Mouse (Mus musculus): Measurements from ENCODE around the gene Gm49601. TPM values are rescaled to one million over a fixed set of nuclear protein-coding genes. Genes with fewer than 3 reads are reported as not detected.

Gene Gm49601
- polyA plus RNA-seq, 1 experiment from 2014 or later, result 1.1 TPM

DNA sequence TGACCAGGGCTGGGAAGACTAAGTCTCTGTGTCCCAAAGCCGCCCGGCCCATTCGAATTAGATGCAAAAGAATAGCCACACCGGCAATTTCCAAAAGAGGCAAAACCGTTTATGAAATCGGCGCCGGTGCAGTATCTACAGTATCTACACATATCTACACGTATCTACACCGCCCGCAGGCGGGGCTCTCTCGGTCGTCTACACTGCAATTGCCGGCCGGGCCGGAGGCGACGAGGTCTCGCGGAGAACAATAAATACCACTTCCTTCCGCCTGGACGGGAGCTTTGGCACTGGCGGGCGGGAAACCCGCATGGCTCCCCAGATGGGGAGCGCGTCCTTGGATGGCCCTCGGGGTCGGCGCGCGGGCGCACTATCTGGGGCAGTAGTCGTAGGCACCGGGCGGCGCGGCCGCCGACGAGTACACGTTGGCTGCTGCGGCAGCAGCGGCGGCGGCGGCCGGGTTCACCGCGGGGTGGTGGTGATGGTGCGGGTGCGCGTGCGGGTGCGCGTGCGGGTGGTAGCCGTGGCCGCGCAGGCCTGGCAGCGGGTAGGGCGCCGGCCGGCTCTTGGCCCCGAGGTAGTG is 44.5 kb downstream of the Gm49601 start:
- peak overlapping the region; percentile 52 for H3K9ac ChIP-seq (replicated peaks; ENCODE audit: low read length)
- ATAC-seq (replicated peaks; ENCODE audit: insufficient number of reproducible peaks, low FRiP score, low TSS enrichment, low read depth), result no peak
- H3K27me3 ChIP-seq (ENCODE audit: control insufficient read depth, insufficient read depth, low read length), result peaks cover 77% of the 10 kb centered on the region
- WGBS, result 1% methylated on average over 53 of the region's 66 CpGs
- H3K4me2 ChIP-seq (ENCODE audit: low read depth, low read length), result peak overlapping the region; percentile 56
- no peaks in the 10 kb centered on the region for H3K36me3 ChIP-seq (replicated peaks; ENCODE audit: control insufficient read depth, insufficient read depth, low read depth, low read length)
- peak; percentile 42 for DNase-seq (ENCODE audit: low spot score)
- H3K4me3 ChIP-seq (ENCODE audit: low read depth, low read length), result peak overlapping the region; percentile 30
- no peaks in the 10 kb centered on the region for H3K9me3 ChIP-seq (replicated peaks; ENCODE audit: control insufficient read depth, low read length)
- H3K27ac ChIP-seq (replicated peaks; ENCODE audit: low read depth, low read length), result no peak overlapping the region; the same call in 1 of the 2 replicates
- peaks cover 17% of the 10 kb centered on the region for H3K4me1 ChIP-seq (ENCODE audit: control insufficient read depth, insufficient read depth, low read length)

DNA sequence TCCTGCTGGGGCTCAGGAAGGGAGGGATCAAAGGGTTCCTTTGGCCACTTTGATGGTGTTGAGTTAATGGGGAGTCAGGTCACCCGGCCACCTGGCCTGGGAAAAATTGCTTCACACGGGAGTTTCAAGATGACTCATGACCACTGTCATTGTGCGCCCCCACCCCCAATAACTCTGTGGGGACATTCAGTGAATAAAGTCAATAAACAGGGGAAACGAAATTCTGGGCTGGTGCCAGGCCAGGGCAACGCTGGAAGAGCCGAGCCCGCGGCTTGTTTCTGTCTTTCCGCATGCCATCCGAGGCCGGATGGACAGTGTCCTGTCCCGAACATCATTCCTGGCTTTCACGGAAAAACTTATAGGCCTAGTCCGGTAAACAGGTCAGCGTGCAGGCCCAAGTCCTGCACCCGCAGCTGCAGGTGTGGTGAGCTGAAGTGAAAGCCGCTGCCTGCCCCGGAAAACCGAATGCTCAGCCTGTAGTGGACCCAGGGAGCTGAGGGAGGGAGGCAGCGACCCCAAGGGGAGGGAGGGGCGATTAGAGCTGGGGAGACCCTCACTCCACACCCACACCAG is 45.1 kb downstream of the Gm49601 start:
- WGBS, result 2% methylated on average over 21 of the region's 21 CpGs
- H3K27me3 ChIP-seq (ENCODE audit: control insufficient read depth, insufficient read depth, low read length), result peaks cover 71% of the 10 kb centered on the region
- no peaks in the 10 kb centered on the region for H3K9me3 ChIP-seq (replicated peaks; ENCODE audit: control insufficient read depth, low read length)
- peak overlapping the region; percentile 30 for H3K4me3 ChIP-seq (ENCODE audit: low read depth, low read length)
- peak overlapping the region; percentile 56 for H3K4me2 ChIP-seq (ENCODE audit: low read depth, low read length)
- DNase-seq (ENCODE audit: low spot score) (no peak), ATAC-seq (replicated peaks; ENCODE audit: insufficient number of reproducible peaks, low FRiP score, low TSS enrichment, low read depth) (no peak)
- H3K27ac ChIP-seq (replicated peaks; ENCODE audit: low read depth, low read length), result no peak overlapping the region
- H3K9ac ChIP-seq (replicated peaks; ENCODE audit: low read length), result peak overlapping the region; percentile 18; the same call in 1 of the 2 replicates
- H3K36me3 ChIP-seq (replicated peaks; ENCODE audit: control insufficient read depth, insufficient read depth, low read depth, low read length), result no peaks in the 10 kb centered on the region
- peaks cover 12% of the 10 kb centered on the region for H3K4me1 ChIP-seq (ENCODE audit: control insufficient read depth, insufficient read depth, low read length)

DNA sequence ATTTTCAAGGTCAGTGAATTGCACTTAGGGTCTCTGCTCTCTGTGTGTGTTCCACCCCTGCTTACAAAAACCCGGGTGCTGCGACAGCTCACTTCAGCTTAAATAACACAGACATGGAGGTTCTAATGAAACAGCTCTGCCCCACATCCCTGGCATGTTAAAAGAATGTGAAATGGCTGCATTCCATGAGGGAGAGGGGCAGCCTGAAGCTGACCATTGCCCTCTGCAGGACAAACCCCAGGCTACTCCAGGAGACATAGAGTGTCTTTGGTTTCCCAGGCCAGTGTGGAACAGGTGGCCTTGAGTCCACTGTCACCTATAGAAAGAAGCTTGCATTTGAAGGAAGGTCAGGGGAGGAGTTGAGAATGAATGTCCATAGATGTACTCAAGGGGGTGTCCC is 45.8 kb downstream of the Gm49601 start:
- Histone ChIP-seq H3K36me3 (replicated peaks; ENCODE audit: control insufficient read depth, insufficient read depth, low read depth, low read length) (no peaks in the 10 kb centered on the region), H3K4me2 (ENCODE audit: low read depth, low read length) (no peak overlapping the region; the same call in 1 of the 2 replicates), H3K27me3 (ENCODE audit: control insufficient read depth, insufficient read depth, low read length) (peaks cover 64% of the 10 kb centered on the region), H3K4me1 (ENCODE audit: control insufficient read depth, insufficient read depth, low read length) (peaks cover 12% of the 10 kb centered on the region), H3K27ac (replicated peaks; ENCODE audit: low read depth, low read length) (no peak overlapping the region), H3K9me3 (replicated peaks; ENCODE audit: control insufficient read depth, low read length) (no peaks in the 10 kb centered on the region), H3K9ac (replicated peaks; ENCODE audit: low read length) (no peak overlapping the region), H3K4me3 (ENCODE audit: low read depth, low read length) (no peak overlapping the region)
- ATAC-seq (replicated peaks; ENCODE audit: insufficient number of reproducible peaks, low FRiP score, low TSS enrichment, low read depth) (no peak), DNase-seq (ENCODE audit: low spot score) (no peak)
- WGBS, result 17% methylated on average over 2 of the region's 2 CpGs

DNA sequence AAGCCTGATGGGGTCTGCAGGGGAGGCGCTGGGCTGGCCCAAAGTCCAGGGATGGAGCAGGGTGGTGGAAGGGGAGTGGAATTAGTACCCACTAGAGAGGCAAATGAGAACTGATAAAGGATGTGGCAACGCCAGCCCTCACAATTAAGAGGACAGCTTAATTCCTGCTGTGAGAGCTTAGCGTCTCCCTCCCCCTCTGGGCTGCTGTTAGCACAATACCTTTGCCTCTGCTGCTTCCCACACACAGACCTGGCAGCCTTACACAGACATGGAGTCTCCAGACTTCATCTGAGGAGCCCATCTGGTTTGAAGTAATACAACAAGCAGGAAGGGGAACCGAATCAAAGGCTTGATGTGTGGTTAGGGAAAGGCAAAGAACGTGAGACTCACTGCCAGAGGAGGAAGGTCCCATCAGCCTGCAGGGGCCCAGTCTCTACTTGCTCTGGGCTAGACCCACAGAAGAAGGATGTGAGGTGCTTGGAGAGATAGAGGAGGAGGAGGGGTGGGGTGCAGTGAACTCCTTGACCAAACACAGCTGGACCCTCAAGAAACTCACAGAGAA is 48.5 kb downstream of the Gm49601 start:
- Histone ChIP-seq H3K9ac (replicated peaks; ENCODE audit: low read length) (0 out of 2 replicates have a peak overlapping the region, but pooled peaks have one; percentile 9), H3K27ac (replicated peaks; ENCODE audit: low read depth, low read length) (no peak overlapping the region), H3K4me3 (ENCODE audit: low read depth, low read length) (no peak overlapping the region), H3K36me3 (replicated peaks; ENCODE audit: control insufficient read depth, insufficient read depth, low read depth, low read length) (no peaks in the 10 kb centered on the region), H3K27me3 (ENCODE audit: control insufficient read depth, insufficient read depth, low read length) (peaks cover 38% of the 10 kb centered on the region), H3K4me2 (ENCODE audit: low read depth, low read length) (no peak overlapping the region), H3K4me1 (ENCODE audit: control insufficient read depth, insufficient read depth, low read length) (peaks cover 12% of the 10 kb centered on the region), H3K9me3 (replicated peaks; ENCODE audit: control insufficient read depth, low read length) (no peaks in the 10 kb centered on the region)
- DNase-seq (ENCODE audit: low spot score) (peak; percentile 49), ATAC-seq (replicated peaks; ENCODE audit: insufficient number of reproducible peaks, low FRiP score, low TSS enrichment, low read depth) (0 out of 2 replicates have a peak, but pooled peaks have one; percentile 14)
- 13% methylated on average over 5 of the region's 5 CpGs for WGBS

DNA sequence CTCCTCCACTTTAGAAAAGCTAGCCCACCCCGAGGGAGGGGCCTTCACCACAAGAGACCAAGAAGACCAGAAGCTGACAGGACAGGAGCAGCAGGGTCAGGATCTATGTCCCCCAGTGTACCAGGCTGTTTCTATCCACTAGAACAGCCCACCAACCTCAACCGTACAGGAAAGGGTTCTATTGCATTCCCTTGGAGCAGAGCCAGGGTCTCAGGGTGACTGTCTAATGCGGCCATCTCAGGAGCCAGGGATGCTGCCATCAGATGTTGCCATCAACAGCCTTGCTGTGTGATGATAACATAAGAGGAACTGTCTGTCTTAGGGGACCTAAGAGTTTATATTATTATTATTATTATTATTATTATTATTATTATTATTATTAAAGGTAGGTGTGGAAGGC is 49.2 kb downstream of the Gm49601 start:
- WGBS, result 50% methylated on average over 3 of the region's 3 CpGs
- ATAC-seq (replicated peaks; ENCODE audit: insufficient number of reproducible peaks, low FRiP score, low TSS enrichment, low read depth), result no peak
- no peak overlapping the region for H3K27ac ChIP-seq (replicated peaks; ENCODE audit: low read depth, low read length)
- no peak for DNase-seq (ENCODE audit: low spot score)
- no peak overlapping the region for H3K4me2 ChIP-seq (ENCODE audit: low read depth, low read length)
- no peaks in the 10 kb centered on the region for H3K36me3 ChIP-seq (replicated peaks; ENCODE audit: control insufficient read depth, insufficient read depth, low read depth, low read length)
- H3K9ac ChIP-seq (replicated peaks; ENCODE audit: low read length), result no peak overlapping the region
- H3K9me3 ChIP-seq (replicated peaks; ENCODE audit: control insufficient read depth, low read length), result no peaks in the 10 kb centered on the region
- no peak overlapping the region for H3K4me3 ChIP-seq (ENCODE audit: low read depth, low read length)
- H3K4me1 ChIP-seq (ENCODE audit: control insufficient read depth, insufficient read depth, low read length), result peaks cover 10% of the 10 kb centered on the region
- H3K27me3 ChIP-seq (ENCODE audit: control insufficient read depth, insufficient read depth, low read length), result peaks cover 32% of the 10 kb centered on the region

DNA sequence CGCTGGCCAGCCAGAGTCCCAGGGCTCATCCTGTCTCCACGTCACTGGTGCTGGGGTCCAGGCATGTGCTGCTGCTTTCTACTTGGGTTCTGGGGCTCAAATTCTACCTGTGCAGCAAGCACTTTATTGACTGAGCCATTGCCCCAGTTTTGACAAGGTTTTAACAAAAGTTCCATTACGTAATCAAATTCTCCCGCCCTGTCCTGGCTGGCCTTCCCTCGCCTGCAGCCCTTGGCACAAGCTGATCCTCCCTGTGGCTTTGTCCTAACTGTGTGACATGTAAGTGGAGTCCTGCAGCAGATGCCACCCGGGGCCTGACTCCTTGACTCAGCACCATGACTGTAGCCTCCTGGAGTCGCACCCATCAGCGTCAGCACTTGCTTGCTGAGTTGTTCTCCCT is 52.0 kb downstream of the Gm49601 start:
- DNase-seq (ENCODE audit: low spot score), result no peak
- Histone ChIP-seq H3K9ac (replicated peaks; ENCODE audit: low read length) (no peak overlapping the region), H3K4me3 (ENCODE audit: low read depth, low read length) (no peak overlapping the region), H3K9me3 (replicated peaks; ENCODE audit: control insufficient read depth, low read length) (no peaks in the 10 kb centered on the region), H3K27ac (replicated peaks; ENCODE audit: low read depth, low read length) (no peak overlapping the region), H3K4me2 (ENCODE audit: low read depth, low read length) (no peak overlapping the region), H3K36me3 (replicated peaks; ENCODE audit: control insufficient read depth, insufficient read depth, low read depth, low read length) (no peaks in the 10 kb centered on the region), H3K4me1 (ENCODE audit: control insufficient read depth, insufficient read depth, low read length) (peaks cover 4% of the 10 kb centered on the region; the same call in 1 of the 2 replicates), H3K27me3 (ENCODE audit: control insufficient read depth, insufficient read depth, low read length) (peaks cover 5% of the 10 kb centered on the region; the same call in 1 of the 2 replicates)
- WGBS, result 72% methylated on average over 8 of the region's 8 CpGs
- no peak for ATAC-seq (replicated peaks; ENCODE audit: insufficient number of reproducible peaks, low FRiP score, low TSS enrichment, low read depth)

Other genes with a start within 250 kb of the Gm49601 start
- gene Txnrd2, start 200.0 kb downstream of the Gm49601 start, polyA plus RNA-seq (2014; fragmentation: Nextera tagmentation; extraction: Ambion mirVana), result 15.8 and 15.9 TPM in 2 replicates
- 47.4 and 49.3 TPM in 2 replicates for gene Comt, start 199.6 kb downstream of the Gm49601 start, polyA plus RNA-seq (2014; fragmentation: Nextera tagmentation; extraction: Ambion mirVana)
- 13.2 and 15.6 TPM in 2 replicates for gene Gnb1l, start 127.7 kb downstream of the Gm49601 start, polyA plus RNA-seq (2014; fragmentation: Nextera tagmentation; extraction: Ambion mirVana)
- 3.5 and 3.7 TPM in 2 replicates for gene Rtl10, start 127.5 kb downstream of the Gm49601 start, polyA plus RNA-seq (2014; fragmentation: Nextera tagmentation; extraction: Ambion mirVana)
- 6.3 and 6.8 TPM in 2 replicates for gene Tbx1, start 35.8 kb downstream of the Gm49601 start, polyA plus RNA-seq (2014; fragmentation: Nextera tagmentation; extraction: Ambion mirVana)
- gene Gp1bb, start 4.0 kb downstream of the Gm49601 start, polyA plus RNA-seq (2014; fragmentation: Nextera tagmentation; extraction: Ambion mirVana), result 5.8 and 6.4 TPM in 2 replicates
- 33.7 and 39.9 TPM in 2 replicates for gene Sept5, start 3.5 kb upstream of the Gm49601 start, polyA plus RNA-seq (2014; fragmentation: Nextera tagmentation; extraction: Ambion mirVana)
- gene Cldn5, start 150.4 kb upstream of the Gm49601 start, polyA plus RNA-seq (2014; fragmentation: Nextera tagmentation; extraction: Ambion mirVana), result 21.4 and 23.1 TPM in 2 replicates
- 82.1 and 84.7 TPM in 2 replicates for gene Ufd1, start 185.4 kb upstream of the Gm49601 start, polyA plus RNA-seq (2014; fragmentation: Nextera tagmentation; extraction: Ambion mirVana)
- gene Cdc45, start 185.6 kb upstream of the Gm49601 start, polyA plus RNA-seq (2014; fragmentation: Nextera tagmentation; extraction: Ambion mirVana), result 71.8 and 83.1 TPM in 2 replicates
- gene 2510002D24Rik, start 210.2 kb upstream of the Gm49601 start, polyA plus RNA-seq (2014; fragmentation: Nextera tagmentation; extraction: Ambion mirVana), result 16.4 and 19.5 TPM in 2 replicates
- gene Gm28539, start 210.2 kb upstream of the Gm49601 start, polyA plus RNA-seq (2014; fragmentation: Nextera tagmentation; extraction: Ambion mirVana), result not detected in 2 replicates

Measured in embryonic facial prominence, embryonic 11.5 days (tissue).